Mouse (Mus musculus): Measurements from ENCODE around the gene Hist1h3g.

DNA sequence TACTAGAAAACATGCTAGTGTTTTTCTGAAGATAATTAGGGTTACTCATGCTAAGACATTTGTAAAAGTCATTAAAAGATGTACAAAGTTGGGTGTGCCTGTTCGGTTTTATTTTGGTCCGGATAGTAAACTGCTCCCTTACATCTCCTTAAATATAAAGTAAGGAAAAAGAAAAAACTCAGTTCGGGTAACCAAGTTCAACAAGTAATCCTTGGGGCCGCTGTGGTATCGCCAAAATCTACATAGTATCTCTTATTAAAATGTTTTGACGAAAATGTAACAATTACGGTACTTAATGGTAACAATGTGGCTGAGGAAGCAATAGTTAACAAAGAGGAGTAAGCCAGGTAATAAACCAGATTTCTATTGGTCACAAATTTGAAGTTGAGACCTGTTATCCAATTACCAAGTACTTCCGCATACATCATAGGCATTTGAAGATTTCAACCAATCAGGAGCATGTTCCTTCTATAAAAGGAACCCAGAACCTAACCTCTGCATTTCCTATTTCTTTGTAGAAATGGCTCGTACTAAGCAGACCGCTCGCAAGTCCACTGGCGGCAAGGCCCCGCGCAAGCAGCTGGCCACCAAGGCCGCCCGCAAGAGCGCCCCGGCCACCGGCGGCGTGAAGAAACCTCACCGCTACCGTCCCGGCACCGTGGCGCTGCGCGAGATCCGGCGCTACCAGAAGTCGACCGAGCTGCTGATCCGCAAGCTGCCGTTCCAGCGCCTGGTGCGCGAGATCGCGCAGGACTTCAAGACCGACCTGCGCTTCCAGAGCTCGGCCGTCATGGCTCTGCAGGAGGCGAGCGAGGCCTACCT is 9.0 kb downstream of the Hist1h3g start, which contains the start of gene Hist1h3f:
- TF ChIP-seq POLR2A (IDR thresholded peaks at IDR 0.05; ENCODE audit: extremely low read depth, insufficient read depth, low read length) (peak; percentile 96), CTCF (IDR thresholded peaks at IDR 0.05; ENCODE audit: extremely low read depth, insufficient read depth, low read length) (no peak)

All from cortical plate, adult 2 months (tissue).